Comparison of ENCODE assay signal across 29 mouse cellular contexts in the genomic region with DNA sequence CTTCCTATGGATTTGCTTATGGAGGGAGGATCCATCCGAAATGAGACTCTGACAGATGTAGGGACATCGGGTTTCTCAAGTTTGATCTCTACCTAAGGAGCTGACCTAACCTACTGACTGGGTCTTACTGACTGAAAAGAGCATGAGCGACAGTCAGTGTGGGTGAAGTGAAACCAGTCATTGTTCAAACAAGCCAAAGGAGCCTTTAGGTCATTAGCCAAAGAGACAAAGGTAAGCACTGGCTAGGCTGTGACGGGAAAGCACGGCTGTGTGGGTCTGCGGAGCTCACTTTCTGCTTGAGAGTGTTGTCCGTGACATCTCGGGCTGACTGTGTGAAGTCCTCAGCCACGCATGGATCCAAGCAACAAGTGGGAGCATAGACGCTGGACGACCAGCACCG. TPM values are rescaled to one million over a fixed set of nuclear protein-coding genes. Genes with fewer than 3 reads are reported as not detected.
A peak's percentile ranks its signal among the peaks of the same experiment; 100 is the strongest.
DNase-seq lines count a peak whose midpoint lies in the region; ATAC-seq and TF ChIP-seq lines count a peak whose summit lies in the region.
"Had no signal": no experiment of that assay in that cellular context is flagged by ENCODE, and none has a peak within 500 bp of the region (broad histone marks: within the 10 kb centered on the region; RNA-seq: fewer than 3 reads in every experiment).

No protein-coding gene starts in this region.

- no peak for DNase-seq in kidney, adult 2 months
- peak; percentile 14 for DNase-seq in lung, postnatal 0 days (ENCODE audit: low spot score)
- no peak for DNase-seq in lung, adult 18-20 months
- peak; percentile 28 for DNase-seq in liver, postnatal 0 days
- DNase-seq in stomach, postnatal 0 days (ENCODE audit: low spot score): peak; percentile 32
- DNase-seq in heart, adult 18-20 months: no peak
- DNase-seq in layer of hippocampus, adult 9-10 months (ENCODE audit: low spot score): no peak
- DNase-seq: adrenal gland, postnatal 14 days; cerebellum, adult 9-10 months; gastrocnemius, postnatal 10 days; heart, postnatal 10 days; kidney, adult 18-20 months; kidney, postnatal 10 days; layer of hippocampus, postnatal 36 days; right cerebral cortex, adult 18-20 months; thymus, postnatal 14 days had no signal

- H3K4me3 ChIP-seq in kidney, embryonic 14.5 days (ENCODE audit: low read length): no peak overlapping the region
- no peak overlapping the region for H3K4me3 ChIP-seq in kidney, adult 2 months (ENCODE audit: insufficient read depth, low read depth, low read length)
- H3K4me3 ChIP-seq in lung, postnatal 0 days (ENCODE audit: low read depth, low read length): no peak overlapping the region
- H3K4me3 ChIP-seq in liver, postnatal 0 days (ENCODE audit: low read depth, low read length): no peak overlapping the region
- H3K4me3 ChIP-seq in stomach, postnatal 0 days (ENCODE audit: low read depth, low read length): no peak overlapping the region
- H3K4me3 ChIP-seq: forebrain, embryonic 10.5 days; heart, embryonic 12.5 days; hindbrain, embryonic 10.5 days; midbrain, embryonic 15.5 days; myocyte; neural tube, embryonic 13.5 days had no signal

- no peaks in the 10 kb centered on the region for H3K36me3 ChIP-seq in kidney, embryonic 14.5 days (ENCODE audit: control insufficient read depth, insufficient read depth, low read length)
- H3K36me3 ChIP-seq in kidney, adult 2 months (ENCODE audit: control insufficient read depth, insufficient read depth, low read length): no peaks in the 10 kb centered on the region
- H3K36me3 ChIP-seq in lung, postnatal 0 days (ENCODE audit: insufficient read depth, low read length): no peaks in the 10 kb centered on the region
- H3K36me3 ChIP-seq in liver, postnatal 0 days (replicated peaks; ENCODE audit: insufficient read depth, low read length): no peaks in the 10 kb centered on the region
- no peaks in the 10 kb centered on the region for H3K36me3 ChIP-seq in stomach, postnatal 0 days (ENCODE audit: control insufficient read depth, insufficient read depth, low read length)
- H3K36me3 ChIP-seq: forebrain, embryonic 10.5 days; heart, embryonic 12.5 days; hindbrain, embryonic 10.5 days; midbrain, embryonic 15.5 days; neural tube, embryonic 13.5 days had no signal

- no peak for TF ChIP-seq POLR2A in kidney, adult 2 months (IDR thresholded peaks at IDR 0.05; ENCODE audit: low read depth, low read length)

- H3K4me1 ChIP-seq in kidney, embryonic 14.5 days (ENCODE audit: control insufficient read depth, insufficient read depth, low read length): peaks cover 7% of the 10 kb centered on the region; the same call in 1 of the 2 replicates
- no peaks in the 10 kb centered on the region for H3K4me1 ChIP-seq in kidney, adult 2 months (ENCODE audit: control insufficient read depth, insufficient read depth, low read length)
- no peaks in the 10 kb centered on the region for H3K4me1 ChIP-seq in lung, postnatal 0 days (ENCODE audit: insufficient read depth, low read depth, low read length)
- H3K4me1 ChIP-seq in liver, postnatal 0 days (ENCODE audit: insufficient read depth): peaks cover 3% of the 10 kb centered on the region; the same call in 1 of the 2 replicates
- H3K4me1 ChIP-seq in stomach, postnatal 0 days (replicated peaks; ENCODE audit: control insufficient read depth, insufficient read depth): no peaks in the 10 kb centered on the region
- H3K4me1 ChIP-seq: midbrain, embryonic 15.5 days had no signal

- no peak for TF ChIP-seq CTCF in kidney, adult 2 months (conservative IDR thresholded peaks at IDR 0.05; ENCODE audit: insufficient read depth, insufficient read length, low read depth, low read length)
- no peak for TF ChIP-seq CTCF in lung, postnatal 0 days (IDR thresholded peaks at IDR 0.05)
- no peak for TF ChIP-seq CTCF in liver, postnatal 0 days (IDR thresholded peaks at IDR 0.05; ENCODE audit: low read depth)
- TF ChIP-seq CTCF in stomach, postnatal 0 days (IDR thresholded peaks at IDR 0.05; ENCODE audit: low read depth): no peak

- peaks cover 22% of the 10 kb centered on the region for H3K27me3 ChIP-seq in kidney, embryonic 14.5 days (ENCODE audit: control insufficient read depth, insufficient read depth, low read length)
- H3K27me3 ChIP-seq in kidney, adult 2 months (replicated peaks; ENCODE audit: control insufficient read depth, insufficient read depth, low read length): no peaks in the 10 kb centered on the region
- H3K27me3 ChIP-seq in lung, postnatal 0 days (replicated peaks; ENCODE audit: insufficient read depth, low read length): no peaks in the 10 kb centered on the region
- no peaks in the 10 kb centered on the region for H3K27me3 ChIP-seq in liver, postnatal 0 days (ENCODE audit: insufficient read depth, low read length)
- no peaks in the 10 kb centered on the region for H3K27me3 ChIP-seq in stomach, postnatal 0 days (ENCODE audit: control insufficient read depth, insufficient read depth, low read length)
- H3K27me3 ChIP-seq: heart, embryonic 12.5 days; midbrain, embryonic 15.5 days; neural tube, embryonic 13.5 days had no signal

- H3K9me3 ChIP-seq in kidney, embryonic 14.5 days (ENCODE audit: control insufficient read depth, low read length): no peaks in the 10 kb centered on the region
- no peaks in the 10 kb centered on the region for H3K9me3 ChIP-seq in lung, postnatal 0 days (ENCODE audit: low read length)
- H3K9me3 ChIP-seq in liver, postnatal 0 days (ENCODE audit: low read length): no peaks in the 10 kb centered on the region
- no peaks in the 10 kb centered on the region for H3K9me3 ChIP-seq in stomach, postnatal 0 days (ENCODE audit: control insufficient read depth, low read length)
- H3K9me3 ChIP-seq: forebrain, embryonic 10.5 days; heart, embryonic 12.5 days; hindbrain, embryonic 10.5 days; midbrain, embryonic 15.5 days; neural tube, embryonic 13.5 days had no signal

- WGBS in kidney, embryonic 14.5 days: 75% methylated on average over 12 of the region's 12 CpGs
- WGBS in kidney, adult 2 months: 84% methylated on average over 12 of the region's 12 CpGs
- WGBS in lung, postnatal 0 days: 62% methylated on average over 12 of the region's 12 CpGs
- 60% methylated on average over 12 of the region's 12 CpGs for WGBS in liver, postnatal 0 days (ENCODE audit: insufficient replicate concordance)
- 68% methylated on average over 12 of the region's 12 CpGs for WGBS in stomach, postnatal 0 days

- no peak for TF ChIP-seq EP300 in lung, postnatal 0 days (IDR thresholded peaks at IDR 0.05)
- TF ChIP-seq EP300 in liver, postnatal 0 days (IDR thresholded peaks at IDR 0.05; ENCODE audit: low read depth): no peak
- TF ChIP-seq EP300 in stomach, postnatal 0 days (optimal IDR thresholded peaks at IDR 0.05): no peak

- H3K9ac ChIP-seq in kidney, embryonic 14.5 days (ENCODE audit: low read depth, low read length): no peak overlapping the region
- no peak overlapping the region for H3K9ac ChIP-seq in lung, postnatal 0 days (replicated peaks; ENCODE audit: low read depth)
- no peak overlapping the region for H3K9ac ChIP-seq in liver, postnatal 0 days (replicated peaks)
- H3K9ac ChIP-seq in stomach, postnatal 0 days (ENCODE audit: low read length): no peak overlapping the region
- H3K9ac ChIP-seq: heart, embryonic 12.5 days; liver, embryonic 14.5 days; midbrain, embryonic 15.5 days; neural tube, embryonic 13.5 days had no signal

- H3K27ac ChIP-seq in kidney, embryonic 14.5 days (ENCODE audit: low read depth, low read length): no peak overlapping the region
- H3K27ac ChIP-seq in kidney, adult 2 months (ENCODE audit: insufficient read depth, low read depth, low read length): no peak overlapping the region
- H3K27ac ChIP-seq in lung, postnatal 0 days (ENCODE audit: low read length): no peak overlapping the region
- peak overlapping the region; percentile 19 for H3K27ac ChIP-seq in liver, postnatal 0 days (ENCODE audit: low read depth)
- H3K27ac ChIP-seq in stomach, postnatal 0 days (replicated peaks): no peak overlapping the region
- H3K27ac ChIP-seq: forebrain, embryonic 10.5 days; hindbrain, embryonic 10.5 days; liver, embryonic 14.5 days; macrophage; midbrain, embryonic 15.5 days; neural tube, embryonic 13.5 days had no signal

- ATAC-seq in kidney, embryonic 14.5 days (ENCODE audit: low FRiP score, low TSS enrichment): peak; percentile 20; the same call in 1 of the 2 replicates
- peak; percentile 28; the same call in 1 of the 2 replicates for ATAC-seq in lung, postnatal 0 days
- ATAC-seq in liver, postnatal 0 days: peak; percentile 83
- ATAC-seq in stomach, postnatal 0 days (ENCODE audit: low FRiP score, low TSS enrichment): peak; percentile 51; the same call in 1 of the 2 replicates
- ATAC-seq: hindbrain, embryonic 16.5 days; midbrain, embryonic 15.5 days had no signal

- no peak overlapping the region for H3K4me2 ChIP-seq in kidney, embryonic 14.5 days (replicated peaks; ENCODE audit: low read depth, low read length)
- H3K4me2 ChIP-seq in lung, postnatal 0 days (replicated peaks; ENCODE audit: low read depth, low read length): peak overlapping the region; percentile 19; the same call in 1 of the 2 replicates
- H3K4me2 ChIP-seq in liver, postnatal 0 days (ENCODE audit: low read depth, low read length): peak overlapping the region; percentile 24; the same call in 1 of the 2 replicates
- peak overlapping the region; percentile 24; the same call in 1 of the 2 replicates for H3K4me2 ChIP-seq in stomach, postnatal 0 days (replicated peaks; ENCODE audit: low read depth)
- H3K4me2 ChIP-seq: heart, embryonic 12.5 days; midbrain, embryonic 15.5 days; neural tube, embryonic 13.5 days had no signal

RNA-seq across cellular contexts. Expression of gene Nr5a2, which starts 50.1 kb away (rescaled TPM):
- polyA plus RNA-seq in kidney, embryonic 14.5 days (2014; fragmentation: Nextera tagmentation; extraction: Ambion mirVana): 0.10 and 0.46 TPM in 2 replicates
- 0.38 and 0.58 TPM in 2 replicates for polyA plus RNA-seq in kidney, adult 2 months (2012; rRNA removed)
- 0.54 and 0.64 TPM in 2 replicates for polyA plus RNA-seq in lung, postnatal 0 days (2015; fragmentation: Nextera tagmentation; extraction: Ambion mirVana)
- polyA plus RNA-seq in liver, postnatal 0 days (2015; fragmentation: Nextera tagmentation; extraction: Ambion mirVana): 3.1 and 3.2 TPM in 2 replicates
- polyA plus RNA-seq in stomach, postnatal 0 days (2015; fragmentation: Nextera tagmentation; extraction: Ambion mirVana): 0.48 and 0.51 TPM in 2 replicates
- total RNA-seq in heart, adult 18-20 months (2021): under 1 TPM; 0.07 to 0.46 TPM
- total RNA-seq: common myeloid progenitor, adult 5-6 weeks; granulocyte monocyte progenitor cell, adult 5-6 weeks; layer of hippocampus, postnatal 36 days had no signal
- polyA plus RNA-seq: C2C12, macrophage, myocyte had no signal

Comparison
In these comparisons a context has a peak if more than half of its experiments do, and no peak if none do; other contexts are left out.
1. DNase-seq: peak in lung, postnatal 0 days (single experiment), liver, postnatal 0 days (single experiment) and stomach, postnatal 0 days (single experiment); none in kidney, adult 2 months (single experiment), lung, adult 18-20 months (0 of 2), heart, adult 18-20 months (0 of 2) and layer of hippocampus, adult 9-10 months (single experiment).
2. ATAC-seq: peak in every context shown above with its lines; median percentile 83 in liver, postnatal 0 days; 51 in stomach, postnatal 0 days; 28 in lung, postnatal 0 days; 20 in kidney, embryonic 14.5 days.